18 mouse cellular contexts compared by ENCODE assay signal in genomic region chr7:121215032-121215431, GRCm38 (mm10).
DNase-seq lines count a peak whose midpoint lies in the region.
"Had no signal": no experiment of that assay in that cellular context is flagged by ENCODE, and none has a peak within 500 bp of the region (broad histone marks: within the 10 kb centered on the region; RNA-seq: fewer than 3 reads in every experiment).

No protein-coding gene starts in this region.

- intact Hi-C loops in left cerebral cortex, postnatal 4 days (cut with DNase I): no loop called here
- intact Hi-C loops in left cerebral cortex, postnatal 10 days (cut with DNase I): no loop called here

- DNase-seq in cerebellum, postnatal 14 days: peak; percentile 14 to 29
- no peak for DNase-seq in cerebellum, postnatal 36 days
- peak; percentile 23 for DNase-seq in left cerebral cortex, postnatal 4 days
- no peak for DNase-seq in left cerebral cortex, postnatal 10 days (ENCODE audit: extremely low spot score in 1 of 2, low spot score in 2 of 2)
- peak; percentile 5 for DNase-seq in retina, postnatal 7 days (ENCODE audit: low read depth, low spot score)
- no peak for DNase-seq in retina, postnatal 1 day
- no peak for DNase-seq in kidney, postnatal 4 days
- DNase-seq: adrenal gland, postnatal 10 days; cerebellum, adult 2 months; gastrocnemius, postnatal 14 days; heart, adult 2 months; heart, postnatal 36 days; kidney, adult 18-20 months; layer of hippocampus, adult 9-11 months; lung, adult 18-20 months; lung, postnatal 14 days; thymus, adult 18-20 months; thymus, postnatal 36 days had no signal

Comparison
In these comparisons a context has a peak if more than half of its experiments do, and no peak if none do; other contexts are left out.
1. DNase-seq: peak in cerebellum, postnatal 14 days (2 of 2), left cerebral cortex, postnatal 4 days (single experiment) and retina, postnatal 7 days (single experiment); none in cerebellum, postnatal 36 days (0 of 2), left cerebral cortex, postnatal 10 days (0 of 2), retina, postnatal 1 day (single experiment) and kidney, postnatal 4 days (0 of 2).